Comparison of ENCODE assay signal across 27 mouse cellular contexts in the genomic region with DNA sequence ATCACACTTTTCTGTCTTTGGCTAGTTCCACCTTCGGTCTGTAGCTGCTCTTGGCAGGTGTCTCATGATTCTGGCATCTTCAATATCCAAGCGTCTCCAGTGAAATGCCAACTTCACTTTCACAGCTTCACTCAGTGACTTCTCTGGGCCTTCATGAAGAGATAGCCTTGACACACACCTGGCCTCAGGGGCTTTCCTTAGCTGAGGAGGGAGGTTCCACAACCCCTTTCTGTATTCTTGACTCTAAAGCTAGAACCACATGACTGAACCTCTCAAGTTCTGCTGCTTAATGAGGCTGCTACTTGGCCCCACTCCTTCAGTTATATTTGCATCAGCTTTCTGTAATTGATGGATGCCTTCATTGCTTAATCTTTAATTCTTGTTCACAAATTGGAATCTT.
"Had no signal": no experiment of that assay in that cellular context is flagged by ENCODE, and none has a peak within 500 bp of the region (broad histone marks: within the 10 kb centered on the region; RNA-seq: fewer than 3 reads in every experiment).

No protein-coding gene starts in this region.

- H3K4me1 ChIP-seq: heart, embryonic 12.5 days had no signal

- ATAC-seq: hindbrain, embryonic 16.5 days; inflammation-experienced regulatory T-cells, adult 6 months; intestine, embryonic 15.5 days; intestine, postnatal 0 days had no signal

- H3K9ac ChIP-seq: heart, embryonic 12.5 days; hindbrain, embryonic 12.5 days; hindbrain, embryonic 14.5 days; intestine, embryonic 15.5 days; limb, embryonic 12.5 days; liver, embryonic 13.5 days had no signal

- H3K9me3 ChIP-seq: heart, embryonic 10.5 days; heart, embryonic 12.5 days; hindbrain, embryonic 10.5 days; hindbrain, embryonic 12.5 days; intestine, embryonic 15.5 days; limb, embryonic 10.5 days; limb, embryonic 12.5 days; liver, embryonic 13.5 days had no signal

- DNase-seq: gastrocnemius, adult 2 months; gastrocnemius, postnatal 10 days; gastrocnemius, postnatal 25 days; heart, adult 2 months; heart, postnatal 10 days; heart, postnatal 4 days; kidney, adult 18-20 months; kidney, adult 8-10 months; kidney, postnatal 10 days; kidney, postnatal 25 days; kidney, postnatal 4 days; liver; liver, embryonic 13.5 days had no signal

- H3K36me3 ChIP-seq: heart, embryonic 10.5 days; heart, embryonic 12.5 days; hindbrain, embryonic 12.5 days; intestine, embryonic 15.5 days; limb, embryonic 10.5 days; limb, embryonic 12.5 days; liver, embryonic 13.5 days had no signal

- H3K27ac ChIP-seq: gastrocnemius, adult 2 months; heart, adult 2 months; heart, embryonic 10.5 days; hindbrain, embryonic 10.5 days; hindbrain, embryonic 12.5 days; hindbrain, embryonic 14.5 days; intestine, embryonic 15.5 days; layer of hippocampus, adult 2 months; left cerebral cortex, adult 2 months; limb, embryonic 10.5 days; limb, embryonic 12.5 days; liver, embryonic 13.5 days had no signal

- H3K27me3 ChIP-seq: heart, embryonic 12.5 days; hindbrain, embryonic 12.5 days; intestine, embryonic 15.5 days; limb, embryonic 12.5 days had no signal

- H3K4me3 ChIP-seq: gastrocnemius, adult 2 months; heart, adult 2 months; heart, embryonic 10.5 days; heart, embryonic 12.5 days; hindbrain, embryonic 10.5 days; hindbrain, embryonic 12.5 days; intestine, embryonic 15.5 days; layer of hippocampus, adult 2 months; left cerebral cortex, adult 2 months; limb, embryonic 10.5 days; limb, embryonic 12.5 days; liver, embryonic 13.5 days had no signal

- H3K4me2 ChIP-seq: heart, embryonic 12.5 days; hindbrain, embryonic 12.5 days; hindbrain, embryonic 14.5 days; intestine, embryonic 15.5 days; limb, embryonic 12.5 days; liver, embryonic 11.5 days; liver, embryonic 13.5 days had no signal
